Mouse (Mus musculus) embryo, embryonic 10 days (tissue): ENCODE measurements around the gene Scyl1.

ENCODE experiments used
- DNase-seq: peaks from one replicate; pipeline ENCODE4 v3.0.0-alpha.2; 2015; ENCODE audit warnings: low spot score

Scyl1 gene

DNA sequence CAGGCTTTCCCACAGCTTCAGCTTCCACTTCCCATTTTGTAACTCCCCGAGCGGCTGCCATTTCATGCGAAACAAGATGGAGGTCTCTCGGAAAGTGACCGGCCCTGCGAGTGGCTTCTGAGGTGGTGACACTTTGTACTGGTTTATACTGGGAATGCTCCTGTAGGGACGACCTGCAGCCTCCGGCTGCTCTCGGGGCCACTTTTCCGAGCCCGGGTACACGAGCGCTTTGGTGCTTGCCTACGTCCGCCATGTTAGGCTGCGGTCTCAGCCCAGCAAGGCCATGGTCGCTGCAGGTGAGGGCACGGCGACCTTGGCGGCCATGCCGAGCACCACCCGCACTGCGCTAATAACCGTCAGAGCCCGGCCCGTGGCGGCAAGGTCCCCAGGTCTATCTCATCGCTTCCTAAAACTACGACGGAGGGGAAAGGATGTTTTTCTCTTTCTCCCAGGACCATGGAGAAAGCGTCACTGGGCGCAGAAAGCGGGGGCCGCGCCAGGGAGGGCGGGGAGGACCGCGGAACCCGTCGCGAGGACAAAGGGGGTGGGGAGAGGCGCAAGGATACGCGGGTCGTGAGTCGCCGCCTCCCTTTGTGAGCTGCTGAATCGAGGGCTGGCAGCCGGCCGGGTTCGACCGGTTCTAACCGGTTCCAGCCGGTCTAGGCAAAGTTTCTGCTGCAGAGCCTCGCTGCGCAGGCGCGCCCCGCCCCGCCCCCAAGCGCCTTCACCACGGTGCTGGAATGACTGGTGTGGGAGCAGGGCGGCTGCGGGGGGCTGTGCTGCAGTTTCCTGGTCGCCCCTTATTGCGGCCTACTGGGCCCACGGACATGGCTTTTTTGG is 32.0 kb upstream of the Scyl1 start:
- peak; percentile 98 for DNase-seq

- no peak for DNase-seq
These were observed 31.5 kb upstream of the Scyl1 start for GRCm38 (mm10) chr19:5802787-5803040.

- peak; percentile 97 for DNase-seq
These were observed 31.0 kb upstream of the Scyl1 start for GRCm38 (mm10) chr19:5802011-5802786.

DNA sequence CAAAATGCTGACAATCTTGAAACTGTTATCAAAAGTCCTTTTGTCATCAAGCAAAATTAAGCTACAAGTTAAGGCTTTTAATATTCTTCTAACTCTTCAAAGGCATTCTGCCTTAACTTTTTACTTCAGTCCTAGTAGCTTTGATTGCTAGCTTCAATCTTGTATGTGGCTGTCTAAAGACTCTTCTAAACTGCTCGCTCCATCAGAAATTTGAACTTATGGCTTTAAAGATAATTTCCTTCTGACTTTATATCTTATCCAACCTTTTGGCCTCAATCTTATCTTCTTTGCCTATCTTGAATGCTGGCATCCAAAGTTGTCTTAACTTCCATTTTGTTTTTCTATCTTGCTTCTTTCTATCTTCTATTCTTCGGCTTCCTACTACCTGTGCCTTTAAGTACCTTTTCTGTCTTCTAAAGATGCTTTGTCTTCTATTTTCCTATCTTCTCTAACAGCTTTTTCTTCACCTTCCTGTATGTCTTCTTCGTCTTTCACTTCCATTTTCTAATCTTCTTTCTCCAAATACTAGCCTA is 30.3 kb upstream of the Scyl1 start:
- DNase-seq = no peak

DNA sequence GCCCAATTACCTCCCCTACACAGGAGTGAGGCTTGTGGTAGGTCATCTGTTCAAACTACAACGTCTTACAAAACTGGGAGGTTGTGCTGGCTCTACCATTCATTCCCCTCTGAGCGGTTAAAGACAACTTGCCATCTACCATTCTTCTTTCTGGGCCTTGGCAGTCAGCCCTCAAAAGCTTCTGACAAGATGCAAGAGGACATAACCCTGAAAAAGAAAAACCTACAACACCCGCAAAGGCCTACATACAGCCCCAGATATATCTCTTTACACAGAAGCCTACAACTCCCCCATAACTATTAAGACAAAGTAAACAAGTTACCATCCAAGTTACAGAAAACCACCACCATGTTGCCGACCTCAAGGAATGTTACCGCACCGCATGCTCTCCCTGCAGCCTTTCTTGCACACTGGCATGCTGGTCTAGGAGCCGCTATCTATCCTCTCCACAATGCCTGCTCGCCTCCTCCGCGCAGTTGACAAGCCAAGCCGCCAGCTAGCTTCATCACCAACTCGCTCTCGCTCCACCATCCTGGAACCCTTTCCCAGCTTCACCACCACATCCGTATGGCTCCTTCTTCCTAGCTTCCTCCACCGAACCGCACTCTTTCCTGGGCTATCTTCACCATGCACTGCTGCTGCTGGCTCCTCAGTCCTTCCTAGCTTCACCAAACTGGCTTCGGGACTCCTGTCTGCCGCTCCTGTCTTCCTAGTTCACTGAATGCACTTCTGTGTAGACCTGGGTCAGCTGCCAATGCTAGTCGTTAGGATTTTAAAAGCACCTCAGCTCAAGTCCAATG is 29.6 kb upstream of the Scyl1 start:
- DNase-seq = peak; percentile 67

DNA sequence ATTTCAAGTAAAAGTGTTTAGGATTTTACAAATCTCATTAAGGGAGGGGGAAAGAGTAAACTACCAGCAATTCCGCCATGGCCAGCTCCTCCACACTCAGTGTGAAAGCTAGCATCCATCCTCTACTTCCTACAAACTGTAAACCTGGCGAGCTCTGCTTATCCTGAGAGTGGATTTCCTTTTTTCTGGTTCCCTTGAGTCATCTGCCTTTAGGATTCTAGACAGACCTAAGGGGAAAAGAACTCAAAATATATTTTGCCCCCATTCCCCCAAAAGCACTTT is 29.1 kb upstream of the Scyl1 start:
- DNase-seq = peak; percentile 35

DNA sequence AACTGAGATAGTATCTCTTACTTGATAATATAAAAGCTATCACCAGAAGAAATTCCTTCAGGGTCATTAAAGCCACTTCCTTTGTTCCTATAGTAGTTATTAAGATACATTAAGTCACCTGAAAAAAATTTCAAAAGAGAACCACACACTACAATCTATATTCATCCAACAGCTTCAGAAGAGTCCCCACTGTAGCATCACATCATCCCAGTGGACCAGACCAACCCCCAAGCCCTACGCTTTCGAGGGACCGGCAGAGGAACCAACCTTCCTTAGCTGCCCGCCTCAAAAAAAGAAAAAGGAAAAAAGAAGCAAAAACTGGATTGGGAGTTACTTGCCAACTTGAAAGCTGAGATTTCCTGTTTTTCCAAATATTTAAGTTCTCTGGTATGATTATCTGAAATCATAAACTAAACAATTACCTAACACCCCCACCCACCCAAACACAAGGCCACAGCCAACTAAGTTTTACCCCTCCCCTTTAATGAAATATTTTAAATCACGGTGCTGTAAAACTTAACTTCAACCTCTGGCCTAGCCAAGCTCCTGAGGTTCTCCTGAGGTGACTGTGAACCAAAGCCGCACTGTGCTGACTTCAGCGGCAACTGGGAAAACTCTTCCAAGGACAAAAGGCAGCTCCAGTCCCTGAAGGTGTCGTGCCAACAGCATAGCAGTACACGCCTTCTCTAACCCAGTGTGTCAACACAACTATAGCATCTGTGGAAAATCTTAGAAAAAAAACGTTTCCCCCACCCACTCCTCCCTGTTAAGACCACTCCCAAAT is 28.5 kb upstream of the Scyl1 start:
- peak; percentile 63 for DNase-seq

DNA sequence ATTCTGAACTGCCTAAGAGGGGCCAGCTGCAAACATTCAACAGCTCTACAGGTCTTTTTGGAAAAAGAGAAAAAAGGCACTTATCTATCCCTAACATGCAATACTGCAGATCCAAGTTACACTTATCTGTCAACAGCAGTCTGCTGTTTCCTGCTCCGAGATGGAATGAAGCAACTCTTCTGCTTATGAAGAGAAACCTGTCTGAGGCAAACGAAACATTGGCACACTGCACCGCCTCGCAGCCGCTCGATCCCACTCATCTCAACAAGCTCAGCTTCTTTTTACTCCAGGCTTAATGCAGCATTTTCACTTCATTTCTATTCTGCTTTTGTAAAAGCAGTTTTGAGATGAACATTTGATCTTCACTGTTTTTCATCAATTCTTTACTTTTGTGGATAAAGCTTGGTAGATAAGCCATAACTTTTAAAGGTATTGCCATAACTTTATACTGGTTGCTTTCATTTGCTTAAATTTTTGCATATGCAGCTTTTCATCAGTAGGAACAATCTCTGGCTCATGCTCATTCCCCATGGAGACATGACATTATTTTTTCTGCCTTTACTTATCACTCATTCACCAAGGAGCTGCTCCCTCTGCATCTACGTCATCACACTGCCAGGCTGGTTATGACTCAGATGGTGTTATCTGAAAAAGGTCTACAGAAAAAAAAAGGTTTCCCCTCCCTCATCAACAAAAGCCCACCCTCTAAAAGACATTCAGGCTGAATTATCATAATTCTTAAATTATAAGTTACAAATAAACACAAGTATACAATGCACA is 27.7 kb upstream of the Scyl1 start:
- DNase-seq = peak; percentile 67

DNA sequence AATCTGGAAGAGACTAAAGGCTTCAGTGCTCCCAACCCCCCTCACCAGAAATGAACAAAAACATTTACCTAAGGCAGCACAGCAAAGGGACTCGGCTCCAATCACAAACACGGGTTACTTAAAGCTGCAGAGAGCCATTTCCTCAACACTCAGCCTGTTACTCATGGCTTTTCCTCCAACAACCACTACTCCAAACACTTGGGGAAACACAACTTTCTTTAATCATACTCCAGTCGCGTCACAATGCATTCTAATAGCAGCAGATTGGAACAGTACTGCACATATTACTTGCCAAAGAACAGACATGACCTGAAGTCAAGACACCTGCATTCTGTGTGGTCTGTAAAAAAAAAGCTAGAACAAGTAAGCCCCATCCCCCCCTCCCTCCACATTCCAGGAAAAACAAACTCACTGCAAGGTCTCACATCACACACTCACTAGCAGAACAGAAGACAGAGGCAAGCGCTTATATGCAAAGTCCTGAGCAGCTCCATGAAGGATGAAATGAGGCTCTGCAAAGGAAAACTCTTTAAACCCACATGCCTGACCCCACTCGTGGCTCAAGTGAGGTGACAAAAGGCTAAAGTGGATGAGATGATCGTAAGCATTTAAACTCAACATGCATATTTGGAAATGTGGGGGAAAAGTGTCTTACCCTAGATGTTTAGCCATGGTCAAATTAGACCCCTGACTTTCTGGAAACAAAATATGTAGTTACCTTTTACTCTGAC is 26.3 kb upstream of the Scyl1 start:
- peak; percentile 36 for DNase-seq

- DNase-seq = peak; percentile 5
These were observed 25.4 kb upstream of the Scyl1 start for GRCm38 (mm10) chr19:5796573-5797111.

DNA sequence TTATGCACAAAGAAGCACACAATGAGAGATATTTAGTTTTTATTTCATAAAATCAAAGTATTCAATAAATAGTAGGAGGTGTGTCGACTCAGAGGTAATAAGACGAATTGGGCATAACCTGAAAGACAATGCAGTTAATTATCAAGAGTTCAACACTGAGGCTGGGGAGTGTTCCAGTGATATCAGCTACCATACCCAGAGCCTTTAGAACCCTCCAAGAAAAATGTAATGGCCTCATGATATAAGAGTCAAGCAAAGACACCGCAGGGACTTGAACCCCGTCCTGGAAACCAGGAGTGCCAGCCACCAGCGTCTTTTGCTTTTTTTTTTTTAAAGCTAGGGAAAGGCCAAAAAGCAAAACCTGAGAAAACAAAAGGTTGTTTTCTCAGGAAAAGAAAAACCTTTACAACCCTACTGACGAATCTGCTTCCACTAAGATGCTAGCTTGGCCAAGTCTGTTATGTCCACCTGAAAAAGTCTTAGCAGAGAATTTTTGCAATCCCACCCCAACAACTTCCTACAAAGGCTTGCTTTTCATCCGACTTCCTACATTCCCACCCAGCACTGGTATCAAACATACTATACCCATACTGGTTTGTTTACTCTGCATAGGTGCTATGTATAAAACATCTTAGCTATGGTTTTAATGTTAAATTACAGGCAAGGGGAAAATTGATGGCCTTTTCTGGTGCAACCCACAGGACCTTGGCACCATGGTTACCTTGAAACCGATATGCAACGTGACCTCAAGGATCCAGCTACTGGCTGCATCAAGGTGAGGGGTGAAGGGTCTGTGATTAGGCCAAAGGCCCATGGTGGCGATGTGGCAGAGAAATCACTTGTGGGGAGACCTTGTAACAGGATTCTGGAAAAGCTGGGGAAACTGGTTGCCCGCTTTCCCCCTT is 24.7 kb upstream of the Scyl1 start:
- DNase-seq = peak; percentile 33

GRCm38 (mm10) chr19:5794771-5795576 is 23.8 kb upstream of the Scyl1 start:
- DNase-seq = peak; percentile 55

DNA sequence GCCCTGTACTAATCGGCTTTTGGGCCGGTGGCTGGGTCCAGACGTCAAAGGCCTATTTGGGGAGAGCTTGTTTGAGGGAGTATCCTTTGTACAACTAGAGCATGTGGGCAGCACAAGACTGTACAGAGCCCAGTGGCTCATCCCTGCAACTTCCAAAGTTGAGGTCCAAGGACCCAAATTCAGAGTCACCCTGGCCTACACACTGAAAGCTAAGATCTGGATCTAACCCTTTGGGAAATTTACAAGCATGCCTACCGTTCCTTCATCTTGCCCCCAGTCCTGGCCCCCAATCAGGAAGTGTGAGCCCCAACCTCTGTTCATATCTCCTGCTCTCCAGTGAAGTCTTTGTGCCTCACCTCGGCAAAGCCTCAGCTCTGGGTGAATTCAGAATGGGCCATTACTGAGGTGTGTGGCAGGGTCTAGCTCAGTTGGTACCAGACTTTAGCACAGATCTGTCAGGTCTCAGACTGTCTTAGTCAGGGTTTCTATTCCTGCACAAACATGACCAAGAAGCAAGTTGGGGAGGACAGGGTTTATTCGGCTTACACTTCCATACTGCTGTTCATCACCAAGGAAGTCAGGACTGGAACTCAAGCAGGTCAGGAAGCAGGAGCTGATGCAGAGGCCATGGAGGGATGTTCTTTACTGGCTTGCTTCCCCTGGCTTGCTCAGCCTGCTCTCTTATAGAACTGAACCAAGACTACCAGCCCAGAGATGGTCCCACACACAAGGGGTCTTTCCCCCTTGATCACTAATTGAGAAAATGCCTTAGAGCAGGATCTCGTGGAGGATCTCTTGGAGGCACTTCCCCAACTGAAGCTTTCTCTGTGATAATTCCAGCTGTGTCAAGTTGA is 22.9 kb upstream of the Scyl1 start:
- peak; percentile 28 for DNase-seq

DNA sequence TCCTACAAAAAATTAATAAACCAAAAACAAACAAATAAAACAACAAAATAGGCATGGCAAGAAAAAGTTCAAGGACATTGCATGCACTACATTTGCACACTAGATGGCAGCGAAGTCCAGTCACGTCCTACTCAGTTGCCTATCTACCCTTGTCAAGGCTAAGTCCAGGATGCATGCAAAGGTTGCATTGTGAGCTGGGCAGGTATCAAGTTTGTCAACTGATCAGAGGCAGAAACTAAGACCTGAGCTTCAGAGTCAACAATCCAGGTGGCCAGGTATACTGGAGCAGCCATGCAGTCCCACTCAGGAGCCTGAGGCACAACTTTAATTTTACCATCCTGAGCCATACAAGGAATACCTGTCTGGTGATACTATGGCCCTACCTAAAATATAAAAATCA is 21.9 kb upstream of the Scyl1 start:
- peak; percentile 87 for DNase-seq

- no peak for DNase-seq
These were observed 20.1 kb upstream of the Scyl1 start for GRCm38 (mm10) chr19:5791329-5791728.

DNA sequence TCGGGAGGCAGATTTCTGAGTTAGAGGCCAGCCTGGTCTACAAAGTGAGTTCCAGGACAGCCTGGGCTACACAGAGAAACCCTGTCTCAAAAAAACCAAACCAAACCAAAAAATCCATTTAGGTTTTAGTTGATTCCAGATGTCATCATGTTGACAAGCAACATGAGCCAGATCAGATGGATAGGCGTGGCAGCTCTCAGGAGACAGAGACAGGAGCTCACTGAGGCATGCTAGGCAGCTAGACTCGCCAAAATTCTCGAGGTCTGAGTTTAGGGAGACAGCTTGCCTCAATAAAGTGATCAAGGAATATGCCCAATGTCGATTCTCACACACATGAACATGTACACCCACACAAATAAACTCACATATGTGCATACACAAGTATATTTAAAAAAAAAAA is 17.8 kb upstream of the Scyl1 start:
- no peak for DNase-seq

- no peak for DNase-seq
These were observed 17.4 kb upstream of the Scyl1 start for GRCm38 (mm10) chr19:5788620-5789019.
